Comparison of ENCODE assay signal across 17 mouse cellular contexts in the genomic region with DNA sequence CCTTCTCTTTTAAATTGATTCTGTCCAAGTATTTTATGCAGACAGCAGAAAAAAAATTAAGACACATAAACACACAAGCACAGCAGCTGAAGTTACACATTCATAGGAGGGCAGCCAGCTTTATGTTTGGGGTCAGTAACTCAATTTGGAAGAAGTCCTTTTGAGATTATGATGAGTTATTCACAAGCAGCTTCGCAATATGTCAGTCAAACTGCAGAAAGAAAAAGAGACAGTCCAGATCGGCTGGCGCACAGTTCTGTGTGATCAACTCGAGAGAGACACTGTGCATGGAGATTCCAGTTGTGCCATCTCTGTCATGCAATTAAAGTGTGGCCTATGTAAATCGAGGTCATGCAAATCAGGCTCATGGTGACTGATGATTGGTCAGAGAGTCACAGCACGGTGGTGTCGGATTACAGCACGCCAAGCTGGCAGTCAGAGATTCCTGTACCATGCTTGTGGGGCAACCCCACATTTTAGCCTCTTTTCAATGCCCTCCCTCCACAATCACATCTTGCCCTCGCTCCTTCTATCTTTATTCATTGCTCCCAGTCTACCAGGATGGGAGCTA.
A peak's percentile ranks its signal among the peaks of the same experiment; 100 is the strongest.
DNase-seq lines count a peak whose midpoint lies in the region; ATAC-seq and TF ChIP-seq lines count a peak whose summit lies in the region.
"Had no signal": no experiment of that assay in that cellular context is flagged by ENCODE, and none has a peak within 500 bp of the region (broad histone marks: within the 10 kb centered on the region; RNA-seq: fewer than 3 reads in every experiment).

No protein-coding gene starts in this region.

- DNase-seq in kidney, postnatal 0 days (ENCODE audit: low spot score) = no peak
- DNase-seq in kidney, adult 9 months = no peak
- DNase-seq in MN1 (ENCODE audit: low spot score) = peak; percentile 34
- peak; percentile 20 for DNase-seq in embryonic facial prominence, embryonic 14.5 days (ENCODE audit: low spot score)
- DNase-seq in gastrocnemius, postnatal 36 days = no peak
- no peak for DNase-seq in right cerebral cortex, postnatal 25 days
- DNase-seq: adrenal gland, postnatal 36 days; heart, postnatal 10 days; liver; lung, embryonic 14.5 days; thymus, postnatal 25 days had no signal

- H3K4me3 ChIP-seq in kidney, postnatal 0 days (replicated peaks; ENCODE audit: low read depth, low read length) = no peak overlapping the region
- no peak overlapping the region for H3K4me3 ChIP-seq in C2C12 (ENCODE audit: insufficient read depth, poor library complexity, severe bottlenecking)
- no peak overlapping the region for H3K4me3 ChIP-seq in embryonic facial prominence, embryonic 14.5 days (ENCODE audit: low read depth, low read length)
- H3K4me3 ChIP-seq: erythroblast, embryonic 14.5 days; intestine, embryonic 15.5 days; neural tube, embryonic 13.5 days had no signal

- no peaks in the 10 kb centered on the region for H3K27me3 ChIP-seq in kidney, postnatal 0 days (ENCODE audit: insufficient read depth, low read length)
- H3K27me3 ChIP-seq in C2C12 (ENCODE audit: control insufficient read depth, insufficient read depth, insufficient read length) = no peaks in the 10 kb centered on the region
- H3K27me3 ChIP-seq in embryonic facial prominence, embryonic 14.5 days (replicated peaks; ENCODE audit: control insufficient read depth, insufficient read depth, low read length) = no peaks in the 10 kb centered on the region
- H3K27me3 ChIP-seq: intestine, embryonic 15.5 days; neural tube, embryonic 13.5 days had no signal

- H3K79me2 ChIP-seq in C2C12 (ENCODE audit: control insufficient read depth, insufficient read depth) = no peaks in the 10 kb centered on the region

- no peak overlapping the region for H3K9ac ChIP-seq in kidney, postnatal 0 days (ENCODE audit: low read depth, low read length)
- H3K9ac ChIP-seq in embryonic facial prominence, embryonic 14.5 days (ENCODE audit: low read depth, low read length) = no peak overlapping the region
- H3K9ac ChIP-seq: intestine, embryonic 15.5 days; lung, embryonic 14.5 days; neural tube, embryonic 13.5 days had no signal

- no peak for TF ChIP-seq CTCF in kidney, postnatal 0 days (IDR thresholded peaks at IDR 0.05; ENCODE audit: low read depth)
- TF ChIP-seq CTCF in C2C12 (IDR thresholded peaks at IDR 0.05; ENCODE audit: control insufficient read depth, insufficient read depth, insufficient read length) = no peak

- H3K4me2 ChIP-seq in kidney, postnatal 0 days (ENCODE audit: low read length) = no peak overlapping the region
- no peak overlapping the region for H3K4me2 ChIP-seq in embryonic facial prominence, embryonic 14.5 days (ENCODE audit: low read depth, low read length)
- H3K4me2 ChIP-seq: intestine, embryonic 15.5 days; lung, embryonic 14.5 days; neural tube, embryonic 13.5 days had no signal

- H3K4me1 ChIP-seq in kidney, postnatal 0 days (replicated peaks; ENCODE audit: insufficient read depth, low read length) = no peaks in the 10 kb centered on the region
- H3K4me1 ChIP-seq in embryonic facial prominence, embryonic 14.5 days (ENCODE audit: control insufficient read depth, insufficient read depth, low read length) = no peaks in the 10 kb centered on the region
- H3K4me1 ChIP-seq: intestine, embryonic 15.5 days; neural tube, embryonic 13.5 days had no signal

- H3K27ac ChIP-seq in kidney, postnatal 0 days = no peak overlapping the region
- H3K27ac ChIP-seq in embryonic facial prominence, embryonic 14.5 days (replicated peaks; ENCODE audit: low read depth, low read length) = no peak overlapping the region
- H3K27ac ChIP-seq: intestine, embryonic 15.5 days; neural tube, embryonic 13.5 days; stomach, postnatal 0 days had no signal

- ATAC-seq in kidney, postnatal 0 days (replicated peaks; ENCODE audit: low FRiP score, low read depth) = peak; percentile 52; the same call in 1 of the 2 replicates
- ATAC-seq in embryonic facial prominence, embryonic 14.5 days (ENCODE audit: low read depth) = no peak
- ATAC-seq: activated CD4-positive, CD25-positive, alpha-beta regulatory T cell, adult 4 months; intestine, embryonic 15.5 days had no signal

- no peaks in the 10 kb centered on the region for H3K36me3 ChIP-seq in kidney, postnatal 0 days (ENCODE audit: insufficient read depth, low read length)
- no peaks in the 10 kb centered on the region for H3K36me3 ChIP-seq in C2C12 (ENCODE audit: control insufficient read depth, insufficient read depth)
- H3K36me3 ChIP-seq in embryonic facial prominence, embryonic 14.5 days (ENCODE audit: control insufficient read depth, insufficient read depth, low read length) = no peaks in the 10 kb centered on the region
- H3K36me3 ChIP-seq: intestine, embryonic 15.5 days; neural tube, embryonic 13.5 days had no signal

- intact Hi-C loops in gastrocnemius, postnatal 36 days (cut with DNase I) = no loop called here

- no peak overlapping the region for H3ac ChIP-seq in C2C12 (ENCODE audit: control insufficient read depth, insufficient read length, low read depth)

- H3K79me3 ChIP-seq in C2C12 (ENCODE audit: low read depth) = no peaks in the 10 kb centered on the region

- WGBS in kidney, postnatal 0 days = 69% methylated on average over 9 of the region's 9 CpGs
- 59% methylated on average over 9 of the region's 9 CpGs for WGBS in embryonic facial prominence, embryonic 14.5 days

- H3K9me3 ChIP-seq in kidney, postnatal 0 days (replicated peaks; ENCODE audit: low read length) = no peaks in the 10 kb centered on the region
- H3K9me3 ChIP-seq in embryonic facial prominence, embryonic 14.5 days (ENCODE audit: control insufficient read depth, low read length) = no peaks in the 10 kb centered on the region
- H3K9me3 ChIP-seq: intestine, embryonic 15.5 days; neural tube, embryonic 13.5 days had no signal

TF ChIP-seq in C2C12, 6 proteins besides CTCF, POLR2A, EP300 and RAD21:
- no peak for TF ChIP-seq MYOG (IDR thresholded peaks at IDR 0.05; ENCODE audit: control insufficient read depth, extremely low read depth, insufficient read length)
- no peak for TF ChIP-seq MYOD1 (IDR thresholded peaks at IDR 0.05; ENCODE audit: control insufficient read depth, insufficient read length, low read depth)
- no peak for TF ChIP-seq USF1 (IDR thresholded peaks at IDR 0.05; ENCODE audit: low read depth)
- TF ChIP-seq MAX (IDR thresholded peaks at IDR 0.05) = no peak
- peak; percentile 85 for TF ChIP-seq CEBPB (IDR thresholded peaks at IDR 0.05; ENCODE audit: low read depth)

Comparison
In these comparisons a context has a peak if more than half of its experiments do, and no peak if none do; other contexts are left out.
1. DNase-seq: peak in MN1 (single experiment) and embryonic facial prominence, embryonic 14.5 days (single experiment); none in kidney, postnatal 0 days (single experiment), kidney, adult 9 months (single experiment), gastrocnemius, postnatal 36 days (0 of 2) and right cerebral cortex, postnatal 25 days (single experiment).